Mouse (Mus musculus) kidney, postnatal 25 days (tissue): ENCODE data around the gene 2210016F16Rik.
A peak's percentile ranks its signal among the peaks of the same experiment; 100 is the strongest.
"Not testable (repeated sequence)": the region's sequence is repeated elsewhere in the genome, so short reads cannot be mapped to it uniquely, and the experiment has no call there.

Source experiments
- DNase-seq, 2 experiments: peaks; one replicate each; pipeline ENCODE4 v3.0.0; 2021; ENCODE audit warnings: mixed read lengths in 2 of 2

2210016F16Rik gene

DNA sequence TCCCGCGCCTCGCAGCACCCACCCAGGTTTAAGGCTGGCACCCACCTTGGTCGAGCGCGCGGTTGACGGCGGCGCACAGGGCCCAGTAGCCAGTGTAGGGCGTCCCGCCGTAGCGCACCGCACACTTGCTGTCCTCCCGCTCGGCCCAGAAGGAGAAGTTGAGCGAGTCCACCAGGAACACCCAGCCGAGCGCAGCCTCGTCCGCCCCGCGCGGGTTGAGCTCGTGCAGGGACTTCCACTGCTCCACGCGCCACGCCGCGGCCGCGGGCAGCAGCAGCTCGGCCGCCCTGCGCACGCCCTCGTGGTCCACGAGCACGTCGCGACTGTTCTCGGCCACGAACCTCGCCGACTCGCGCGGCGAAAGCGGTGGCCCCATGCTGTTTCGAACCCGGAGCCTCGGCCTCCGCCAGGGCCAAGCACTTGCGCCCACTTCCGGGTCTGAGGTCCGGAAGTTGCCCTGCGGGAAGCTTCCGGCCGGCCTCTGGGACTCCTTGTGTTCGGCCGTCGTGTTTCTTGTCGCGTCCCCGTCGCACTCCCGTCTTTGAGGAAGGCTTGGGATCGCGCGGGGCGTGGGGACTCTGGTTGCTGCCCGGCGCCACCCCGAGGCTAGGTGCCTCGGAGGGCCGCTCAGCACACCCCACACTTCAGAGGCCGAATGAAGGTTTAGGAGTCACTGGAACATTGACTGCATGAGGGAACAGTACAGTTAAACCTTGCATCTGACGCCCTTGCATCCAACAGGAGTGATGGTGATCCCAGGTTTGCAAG lies at the start of gene 2210016F16Rik:
Gene 2210016F16Rik, minus strand, starts transcription at position 447 of the 768 bp plus-strand sequence.
- peak; percentile 65 to 82 for DNase-seq

DNA sequence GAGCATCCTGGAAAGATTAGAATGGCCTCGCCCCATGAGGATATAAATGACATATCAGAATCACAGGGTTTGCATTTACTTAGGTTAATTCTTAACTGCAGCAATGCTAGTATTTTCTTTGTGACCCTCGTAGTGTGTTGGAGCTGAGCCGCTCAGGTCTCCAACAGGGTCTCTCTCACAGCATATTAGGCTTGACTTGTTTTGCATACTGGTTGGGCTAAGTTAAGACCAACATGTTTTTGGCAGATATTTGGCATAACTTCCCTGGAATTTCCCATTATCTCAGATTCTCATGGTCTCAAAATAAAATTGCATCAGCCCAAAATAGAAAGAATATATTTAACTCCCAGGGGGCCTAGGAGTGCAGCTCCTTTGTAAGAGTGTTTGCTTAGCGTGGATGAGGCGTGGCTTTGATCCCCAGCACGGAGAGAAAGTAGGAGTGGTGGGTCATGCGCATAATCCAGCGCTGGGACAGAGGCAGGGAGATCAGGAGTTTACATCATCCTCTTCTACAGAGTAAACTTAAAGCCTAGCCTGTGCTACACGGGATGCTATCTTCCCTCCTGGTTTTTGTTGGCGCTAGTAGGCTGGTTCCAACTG lies 38.1 kb upstream of the 2210016F16Rik start:
- peak; percentile 27 to 46 for DNase-seq

DNA sequence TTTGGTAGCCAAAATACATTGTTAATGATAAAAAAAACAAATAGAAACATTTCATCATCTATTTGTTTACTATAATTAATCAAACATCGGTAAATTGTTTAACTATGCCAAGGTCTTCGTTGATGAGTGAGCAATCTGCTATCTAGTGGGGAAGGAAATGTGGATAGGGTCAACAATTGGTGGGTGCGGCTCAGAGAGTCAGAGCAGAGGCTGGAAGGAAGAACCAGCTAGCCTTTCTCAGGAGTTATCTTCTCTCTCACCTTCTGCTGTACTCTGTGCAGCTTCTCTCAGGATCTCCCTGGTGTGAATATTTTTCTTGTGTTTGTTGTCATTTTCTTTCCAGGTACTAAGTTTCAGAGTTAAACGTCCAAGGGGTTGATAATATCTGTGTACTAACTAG lies 37.2 kb upstream of the 2210016F16Rik start:
- DNase-seq: no peak

DNA sequence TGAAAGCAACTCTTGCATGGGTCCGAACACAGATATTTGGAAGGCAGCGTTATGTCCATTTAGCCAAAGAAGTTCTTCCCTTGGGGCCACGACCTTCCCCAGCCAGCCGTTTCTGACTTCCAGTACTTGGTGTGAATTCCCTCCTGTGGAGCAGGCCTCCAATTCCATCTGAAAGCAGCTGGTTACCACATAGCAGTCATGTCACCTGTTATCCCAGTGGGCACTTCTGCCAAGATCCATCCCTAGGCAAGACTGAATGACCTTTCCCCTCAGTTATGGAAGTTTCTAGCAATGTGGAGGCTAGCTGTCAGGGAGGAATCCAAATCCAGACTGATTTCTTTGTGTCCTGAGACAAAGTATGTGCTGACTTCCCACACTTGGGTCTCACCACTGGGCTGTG lies 36.0 kb upstream of the 2210016F16Rik start:
- no peak for DNase-seq

DNA sequence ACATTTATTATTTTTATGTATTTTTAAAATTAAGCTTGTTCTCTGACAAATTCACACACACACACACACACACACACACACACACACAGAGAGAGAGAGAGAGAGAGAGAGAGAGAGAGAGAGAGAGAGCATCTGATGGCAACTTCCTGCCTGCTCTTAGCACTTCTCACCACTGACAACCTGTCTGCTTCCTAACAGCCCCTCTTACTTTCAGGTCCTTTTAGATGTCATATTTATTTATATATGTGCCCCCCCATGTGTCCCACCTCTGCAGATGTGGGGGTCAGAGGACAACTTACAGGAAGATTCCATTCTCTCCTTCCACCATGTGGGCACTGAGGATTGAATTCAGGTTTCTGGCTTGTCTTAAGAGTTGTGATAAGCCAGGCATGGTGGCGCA lies 34.2 kb upstream of the 2210016F16Rik start:
- no peak for DNase-seq

DNA sequence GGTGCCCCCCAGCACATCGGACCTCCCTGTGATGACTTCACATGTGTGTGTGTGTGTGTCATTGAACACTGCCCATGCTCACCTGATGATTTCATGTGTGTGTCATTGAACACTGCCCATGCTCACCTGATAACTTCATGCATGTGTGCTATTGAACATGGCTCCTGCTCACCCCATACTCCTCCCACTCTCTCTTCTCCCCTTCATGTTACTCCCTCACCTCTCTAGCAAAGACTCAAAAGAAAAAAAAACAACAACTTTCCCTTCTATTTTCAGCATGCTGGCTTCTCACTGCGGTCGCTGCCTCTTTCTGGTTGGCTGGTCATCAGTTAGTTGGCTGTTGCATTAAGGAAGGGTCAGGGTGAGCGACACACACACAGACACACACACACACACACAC lies 33.6 kb upstream of the 2210016F16Rik start:
- DNase-seq: no peak

DNA sequence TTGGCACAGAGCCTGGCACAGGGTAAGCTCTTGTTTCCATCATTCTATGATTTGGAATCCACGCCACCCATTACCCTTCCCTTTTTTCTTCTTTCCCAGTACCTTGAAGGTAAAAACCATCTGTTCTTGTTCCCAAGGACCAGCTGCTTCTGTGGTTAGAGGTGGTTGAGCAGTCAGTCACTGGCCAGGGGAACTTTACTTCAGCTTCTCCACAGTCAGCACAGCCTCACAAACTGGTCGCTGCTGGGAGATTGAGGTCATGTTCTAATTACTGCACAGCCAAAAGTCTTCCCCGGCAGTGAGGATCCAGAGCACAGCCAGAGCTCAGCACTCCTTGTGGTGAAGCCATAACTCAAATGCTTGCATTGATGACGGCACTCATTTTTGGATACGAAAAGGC lies 30.8 kb upstream of the 2210016F16Rik start:
- no peak for DNase-seq

DNA sequence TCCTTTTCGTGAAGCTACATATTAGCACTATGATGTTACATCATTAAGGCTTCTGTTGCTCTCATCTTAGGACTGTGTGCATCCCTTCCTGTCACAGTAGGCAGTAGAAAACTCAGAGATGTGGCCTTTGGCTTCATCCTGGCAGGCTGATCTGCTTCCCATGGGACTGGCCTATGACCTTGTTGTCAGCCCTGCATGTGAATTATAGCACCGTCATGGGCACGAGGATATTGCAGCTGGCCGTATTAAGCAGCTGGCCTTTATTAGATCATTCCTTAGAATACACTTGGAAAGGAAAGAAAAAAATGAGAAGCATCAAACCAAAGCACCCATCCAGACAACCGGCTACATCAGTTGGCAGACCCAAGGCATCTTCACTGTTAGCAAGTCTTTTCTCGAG lies 30.3 kb upstream of the 2210016F16Rik start:
- peak; percentile 40 to 66 for DNase-seq

DNA sequence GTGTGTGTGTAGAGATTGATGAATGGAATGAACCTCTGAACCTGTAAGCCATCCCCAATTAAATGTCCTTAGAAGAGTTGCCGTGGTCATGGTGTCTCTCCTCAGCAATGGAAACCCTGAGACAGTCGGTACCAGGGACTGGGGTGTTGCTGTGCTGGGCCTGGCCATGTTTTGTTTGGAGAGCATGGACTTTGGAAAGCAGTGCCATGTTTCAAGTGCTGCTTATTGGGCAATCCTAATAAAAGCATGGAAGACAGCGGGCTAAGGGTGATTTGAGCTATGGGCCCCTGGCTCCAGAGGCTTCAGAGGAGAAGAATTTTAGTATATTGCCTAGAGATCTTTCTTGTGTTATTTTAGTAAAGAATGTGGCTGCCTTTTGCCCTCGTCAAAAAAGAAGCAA lies 26.0 kb upstream of the 2210016F16Rik start:
- no peak for DNase-seq

DNA sequence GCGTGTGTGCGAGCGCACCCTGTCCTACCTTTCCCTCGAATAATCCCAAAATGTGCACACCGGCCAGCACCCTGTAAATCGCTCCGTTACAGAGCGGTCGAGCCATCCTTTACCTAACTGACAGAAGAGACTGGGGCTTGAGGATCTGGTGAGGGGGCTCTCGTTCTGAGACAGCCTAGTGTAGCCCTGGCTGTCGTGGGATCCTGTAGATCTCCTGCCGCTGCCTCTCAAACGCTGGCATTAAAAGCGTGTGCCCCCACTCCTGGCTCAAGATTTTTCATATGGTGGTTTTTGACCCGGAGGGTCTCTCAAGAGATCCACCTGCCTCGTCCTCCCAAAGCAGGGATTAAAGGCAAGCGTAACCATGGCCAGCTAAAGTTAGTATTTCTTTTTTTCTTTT lies 18.2 kb upstream of the 2210016F16Rik start, which contains the start of gene Hnrnpk:
Gene Hnrnpk, minus strand, starts transcription at position 101 of the 400 bp plus-strand sequence.
- not testable (repeated sequence) for DNase-seq

DNA sequence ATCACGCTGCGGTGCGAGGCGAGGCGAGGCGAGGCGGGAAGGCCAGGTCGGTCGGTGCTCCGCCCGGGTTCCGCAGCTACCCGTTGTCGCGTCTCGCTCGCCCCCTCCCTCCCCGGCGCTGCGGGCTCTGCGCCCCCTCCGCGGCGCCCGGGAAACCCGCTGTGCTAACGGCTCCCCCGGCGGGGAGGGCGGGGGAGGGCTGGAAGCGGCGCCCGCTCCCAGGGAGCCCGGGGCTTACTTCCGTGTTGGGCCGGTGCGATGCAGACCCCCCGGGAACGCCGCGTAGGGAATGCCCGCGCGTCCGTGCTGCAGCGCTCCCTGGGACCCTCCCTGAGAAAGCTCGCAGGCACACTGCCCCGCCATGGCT lies 17.7 kb upstream of the 2210016F16Rik start:
- peak; percentile 84 to 94 for DNase-seq

DNA sequence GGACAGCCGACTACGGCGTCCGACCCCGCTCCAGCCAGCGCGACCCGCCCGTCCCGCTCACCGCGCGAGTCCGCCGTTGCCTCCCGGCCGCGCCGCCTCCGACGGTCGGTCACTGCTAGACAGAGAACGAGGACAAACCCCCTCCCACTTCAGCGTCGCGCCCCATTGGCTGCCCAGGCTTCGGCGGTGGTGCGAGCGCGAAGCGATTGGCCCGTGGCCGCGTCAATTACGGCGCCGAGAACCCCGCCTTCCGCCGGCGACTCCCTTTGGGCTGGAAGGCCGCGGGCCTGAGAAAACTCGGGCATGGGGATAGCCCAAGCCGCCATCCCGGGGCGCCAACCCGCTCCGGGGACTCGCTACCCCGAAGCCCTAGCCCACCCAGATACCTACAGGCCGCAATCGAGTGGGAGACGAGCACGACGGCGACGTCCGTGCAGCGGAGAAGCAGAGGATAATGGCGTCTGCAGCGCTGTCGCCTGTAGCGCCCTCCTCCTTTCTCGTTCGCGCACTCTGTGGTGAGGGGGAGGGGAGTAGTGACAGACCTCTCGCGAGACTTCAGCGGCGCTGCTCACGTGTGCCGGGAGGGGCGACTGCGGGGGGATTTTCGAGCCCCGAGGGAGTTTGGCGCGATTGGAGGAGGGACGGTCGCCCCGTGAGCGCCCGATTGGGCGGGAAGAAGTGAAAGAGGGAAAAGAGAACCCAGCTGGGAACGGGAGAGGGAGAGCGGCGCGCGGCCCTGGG lies 17.1 kb upstream of the 2210016F16Rik start, which contains the start of gene Rmi1:
Gene Rmi1, plus strand, starts transcription at position 246 of the 741 bp plus-strand sequence.
- DNase-seq: peak; percentile 97 to 99

DNA sequence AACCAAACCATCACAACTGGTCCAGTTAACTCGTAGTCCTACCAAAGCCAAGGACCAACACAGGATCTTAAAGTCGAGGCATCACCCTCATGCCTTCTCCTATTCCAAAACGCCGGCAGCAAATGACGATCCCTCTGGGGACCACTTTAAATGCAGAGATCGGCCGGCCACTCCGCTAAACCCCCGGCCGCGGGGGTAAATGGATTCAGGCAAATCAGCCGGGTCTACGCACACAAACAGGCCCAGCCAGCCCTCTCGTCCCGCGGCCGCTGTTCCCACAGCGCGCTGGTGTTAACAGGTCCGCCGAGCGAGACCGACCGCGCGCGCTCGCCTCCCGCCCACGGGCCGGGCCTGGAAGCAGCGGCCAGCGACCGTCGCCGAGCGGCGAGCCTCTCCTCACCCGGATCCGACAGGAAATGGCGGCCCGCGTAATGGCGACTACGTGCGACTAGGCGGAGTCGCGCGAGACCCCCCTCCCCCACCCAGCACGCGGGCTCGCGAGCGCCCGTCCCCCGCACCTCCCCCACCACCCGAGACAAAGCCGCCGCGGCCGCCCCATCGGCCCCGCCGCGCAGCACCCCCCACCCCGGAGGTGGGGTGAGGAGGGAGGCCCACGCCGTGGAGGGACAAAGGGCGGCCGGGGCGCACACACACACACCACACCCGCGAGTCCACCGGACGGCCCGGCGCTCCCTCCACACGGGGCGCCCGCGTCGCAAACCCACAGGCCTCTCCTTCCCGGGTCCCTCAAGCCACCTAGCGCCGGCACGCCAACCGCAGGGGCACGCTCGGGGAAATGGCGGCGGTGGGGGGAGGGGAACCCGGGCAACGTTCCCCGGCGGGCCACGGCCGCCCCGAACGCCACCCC lies 16.3 kb upstream of the 2210016F16Rik start:
- peak; percentile 84 to 91 for DNase-seq

DNA sequence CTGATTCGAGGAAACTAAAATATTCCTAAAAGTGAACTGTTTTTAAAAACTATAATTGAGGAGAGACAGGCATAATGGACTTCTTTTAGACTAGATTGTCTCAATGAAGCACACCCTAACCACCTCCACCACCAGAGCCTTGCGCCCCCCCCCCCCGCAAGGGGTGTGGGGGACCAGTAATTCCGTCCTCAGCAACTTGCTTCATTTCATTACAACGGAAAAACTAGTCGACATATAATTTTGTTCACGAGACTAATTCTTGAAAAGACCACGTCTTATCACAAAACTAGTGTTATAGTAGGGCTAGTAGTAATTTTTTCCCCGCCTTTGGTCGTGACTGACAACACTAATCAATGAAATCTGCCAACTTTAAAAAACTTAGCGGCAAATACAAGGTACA lies 15.6 kb upstream of the 2210016F16Rik start:
- no peak for DNase-seq

DNA sequence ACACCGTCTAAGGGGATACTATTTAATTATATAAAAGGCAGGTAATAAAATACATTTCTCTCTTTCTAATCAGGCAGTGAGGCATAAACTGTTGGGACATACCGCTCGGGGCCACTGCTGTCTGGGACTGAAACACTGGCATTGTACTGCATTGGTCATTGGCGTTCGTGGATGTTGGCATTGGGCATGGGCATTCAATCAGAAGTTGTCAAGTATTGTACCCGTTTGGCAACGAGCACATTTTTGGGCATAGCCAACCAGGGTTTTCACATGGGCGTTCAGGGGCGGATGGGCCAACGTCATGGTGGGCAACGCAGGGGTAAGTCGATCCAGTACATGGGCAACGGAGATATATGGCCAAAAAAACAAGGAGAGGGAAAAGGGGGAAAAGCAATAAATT lies 12.6 kb upstream of the 2210016F16Rik start:
- DNase-seq: no peak

DNA sequence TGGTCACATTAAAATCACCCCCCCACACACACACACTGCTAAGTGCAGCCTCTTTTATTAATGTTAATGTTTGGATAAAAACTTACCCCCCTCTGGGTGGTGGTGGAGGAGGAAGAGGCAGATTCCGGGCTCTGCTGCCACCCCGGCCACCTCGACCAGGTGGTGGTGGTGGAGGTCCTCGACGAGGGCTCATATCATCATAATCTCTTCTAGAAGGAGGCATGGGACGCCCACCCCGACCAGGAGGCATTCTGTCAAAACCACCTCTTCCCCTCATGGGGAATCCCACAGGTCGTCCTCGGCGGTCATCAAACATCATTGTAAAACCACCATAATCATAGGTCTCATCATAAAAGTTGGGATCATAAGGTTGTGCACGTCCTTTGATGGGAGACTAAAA lies 9.4 kb upstream of the 2210016F16Rik start:
- not testable (repeated sequence) for DNase-seq

DNA sequence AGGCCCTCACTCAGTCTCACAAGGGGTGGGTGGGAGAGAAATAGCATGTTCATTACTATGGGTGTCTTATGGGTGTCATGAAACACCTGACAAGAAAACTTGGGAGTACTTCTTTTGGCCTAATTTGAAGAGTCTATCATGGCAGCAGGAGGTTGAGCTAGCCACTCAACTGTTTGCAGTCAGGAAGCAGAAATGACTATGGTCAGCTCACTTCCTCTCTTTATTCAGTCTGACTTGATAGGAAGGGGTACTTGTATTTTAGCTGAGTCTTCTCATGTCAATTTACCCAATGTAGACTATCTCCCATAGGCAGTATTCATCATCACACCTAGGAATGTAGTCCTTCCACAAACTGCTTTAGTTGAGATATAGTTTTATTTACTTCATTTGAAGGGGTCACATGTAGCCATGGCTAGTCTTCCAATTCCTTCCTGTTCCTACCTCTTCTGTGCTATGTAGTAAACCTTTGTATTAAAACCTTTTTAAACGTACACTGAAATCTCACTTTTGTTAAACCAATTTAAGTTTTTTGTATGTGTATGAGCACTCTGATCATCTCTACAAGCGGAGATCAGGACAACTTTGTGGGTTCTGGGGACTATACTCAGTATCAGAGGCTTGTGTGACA lies 4.4 kb upstream of the 2210016F16Rik start:
- no peak for DNase-seq

DNA sequence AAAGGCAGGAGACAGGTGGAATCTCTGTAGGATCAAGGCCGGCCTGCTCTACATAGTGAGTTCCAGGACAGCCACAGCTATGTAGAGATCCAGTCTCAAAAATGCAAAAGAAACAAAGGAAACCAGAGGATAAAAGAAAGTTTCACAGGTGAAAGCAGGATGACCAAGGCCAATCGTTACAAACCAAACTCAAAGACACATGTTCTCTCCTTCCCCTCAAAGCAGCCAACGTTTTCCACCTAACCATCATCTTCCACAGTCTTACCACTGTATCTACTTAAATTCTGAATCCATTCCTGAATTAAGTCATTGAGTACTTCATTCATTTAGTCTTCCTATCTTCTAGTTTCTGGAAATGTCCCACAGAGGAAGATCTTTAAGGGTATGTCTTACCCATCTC lies 3.4 kb upstream of the 2210016F16Rik start:
- DNase-seq: no peak

DNA sequence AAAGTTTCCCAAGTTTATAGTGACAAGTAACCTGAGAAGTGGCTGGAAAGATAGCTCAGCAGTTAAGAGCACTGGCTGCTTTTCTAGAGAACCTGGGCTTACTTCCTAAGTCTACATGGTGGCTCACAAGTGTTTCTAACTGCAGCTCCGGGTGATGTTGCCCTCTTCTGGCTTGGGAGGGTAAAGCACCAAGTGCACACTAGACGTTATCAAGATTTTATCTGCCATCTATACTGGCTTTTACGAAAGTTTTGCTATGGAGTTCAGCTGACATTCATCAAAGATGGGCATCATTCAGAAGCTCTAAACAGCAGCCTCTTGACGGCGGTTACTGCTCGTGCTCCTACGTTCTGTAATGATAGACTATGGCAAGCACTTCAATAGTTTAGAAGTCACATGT lies 2.9 kb upstream of the 2210016F16Rik start:
- DNase-seq: peak; percentile 74 to 84

DNA sequence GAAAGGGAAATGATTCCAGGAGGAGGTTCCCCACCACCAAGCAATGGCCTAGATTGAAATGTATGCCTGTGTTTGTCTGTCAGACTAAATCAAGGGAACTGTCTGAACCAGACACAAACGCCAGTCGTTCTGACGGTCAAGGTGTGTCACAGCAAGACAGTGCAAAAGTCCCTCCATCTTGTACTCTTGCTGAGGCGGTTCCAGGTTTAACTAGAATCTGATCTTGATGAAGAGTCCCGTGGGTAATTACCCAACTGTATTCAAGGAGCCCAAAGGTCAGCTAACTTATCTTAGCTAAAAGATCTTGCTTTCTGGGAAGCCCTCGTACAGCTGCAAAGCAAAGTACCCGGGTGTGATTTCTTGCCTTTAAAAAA lies 509 bp upstream of the 2210016F16Rik start:
- no peak for DNase-seq

DNA sequence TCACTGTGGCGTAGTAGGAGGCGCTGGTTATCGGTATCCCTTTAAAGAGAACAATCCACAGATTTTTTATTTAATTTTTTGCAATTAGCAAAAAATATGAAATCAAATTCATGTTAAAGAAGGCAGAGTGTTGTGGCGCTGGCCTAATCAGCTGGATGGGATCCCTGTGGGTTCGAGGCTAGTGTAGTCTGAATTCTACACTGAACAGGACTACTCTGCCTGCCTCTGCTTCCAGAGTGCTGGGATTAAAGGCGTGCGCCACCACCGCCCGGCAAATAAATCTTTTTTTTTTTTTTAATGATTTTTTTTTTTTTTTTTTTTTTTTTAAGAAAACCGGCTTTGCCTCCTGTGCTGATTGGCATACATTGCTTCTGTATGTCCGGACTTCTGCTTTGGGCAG lies 654 bp downstream of the 2210016F16Rik start:
- DNase-seq: no peak

DNA sequence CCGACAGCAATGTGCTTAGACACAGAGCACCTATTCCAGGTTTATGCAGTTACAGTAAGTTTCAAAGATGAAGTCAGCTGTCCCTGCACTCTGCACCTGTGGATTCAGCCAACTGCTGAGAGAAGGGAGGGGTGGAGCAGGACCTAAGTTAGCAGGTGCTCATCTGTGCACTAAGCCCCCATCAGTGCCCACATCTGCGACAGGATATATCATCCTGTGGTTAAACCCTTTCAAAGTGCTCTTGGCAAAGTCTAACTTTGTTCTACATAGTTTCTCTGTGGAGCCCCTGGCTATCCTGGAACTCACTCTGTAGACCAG lies 11.9 kb downstream of the 2210016F16Rik start:
- no peak for DNase-seq
